Mouse (Mus musculus): ENCODE data around the gene Spint2.
A peak's percentile ranks its signal among the peaks of the same experiment; 100 is the strongest.

GRCm38 (mm10) chr7:29213675-29214082, 68.0 kb downstream of the Spint2 start, which contains the start of gene Catsperg1:
- TF ChIP-seq HCFC1 (IDR thresholded peaks at IDR 0.05; ENCODE audit: borderline replicate concordance, insufficient read depth, low read length) (peak; percentile 81), CHD2 (IDR thresholded peaks at IDR 0.05; ENCODE audit: low read depth, low read length) (no peak)

Measured in ES-E14 (cell line).